Mouse (Mus musculus) heart, embryonic 16.5 days (tissue): ENCODE measurements around the gene Hacd2. TPM values are rescaled to one million over a fixed set of nuclear protein-coding genes. Genes with fewer than 3 reads are reported as not detected.

Experiments used
- ATAC-seq: fragments of 200-750 bp; cut with Nextera tagmentation; replicated peaks from 2 replicates; pipeline ENCODE4 v1.8.0; 2017; ENCODE audit warnings: moderate number of reproducible peaks; ENCODE audit not compliant: insufficient read depth, low FRiP score; ENCODE audit errors: extremely low read depth
- H3K27ac ChIP-seq: fragments of 300-500 bp; sonication (generic); 2 replicates; pipeline ENCODE4 v1.5.1; 2014; ENCODE audit warnings: mild to moderate bottlenecking, low read length, control low read depth, moderate library complexity
- H3K27me3 ChIP-seq: fragments of 300-500 bp; sonication (generic); 2 replicates; pipeline ENCODE4 v1.6.1; 2014; ENCODE audit warnings: low read length, mixed read lengths; ENCODE audit not compliant: control insufficient read depth, insufficient read depth
- H3K36me3 ChIP-seq: fragments of 300-500 bp; sonication (generic); 2 replicates; pipeline ENCODE4 v1.6.1; 2014; ENCODE audit not compliant: control insufficient read depth, insufficient read depth
- H3K4me1 ChIP-seq: fragments of 300-500 bp; sonication (generic); 2 replicates; pipeline ENCODE4 v1.6.1; 2014; ENCODE audit warnings: low read length, mixed read lengths; ENCODE audit not compliant: control insufficient read depth, insufficient read depth
- H3K4me2 ChIP-seq: fragments of 300-500 bp; sonication (generic); 2 replicates; pipeline ENCODE4 v1.6.1; 2014; ENCODE audit warnings: low read depth, mild to moderate bottlenecking, control low read depth, low read length
- H3K4me3 ChIP-seq: fragments of 300-500 bp; sonication (generic); 2 replicates; pipeline ENCODE4 v1.5.1; 2014; ENCODE audit warnings: mild to moderate bottlenecking, control low read depth, low read length
- H3K9ac ChIP-seq: fragments of 300-500 bp; sonication (generic); 2 replicates; pipeline ENCODE4 v1.6.1; 2014; ENCODE audit warnings: low read length, control low read depth
- H3K9me3 ChIP-seq: fragments of 300-500 bp; sonication (generic); replicated peaks from 2 replicates; pipeline ENCODE4 v1.6.1; 2016; ENCODE audit warnings: low read length; ENCODE audit not compliant: control insufficient read depth
- WGBS: fragments of 180-500 bp; shearing (Covaris S2); extraction: QIAGEN DNeasy Blood & Tissue Kit; methylation state at CpG from one replicate; pipeline ENCODE4 v1.1.7; 2014; 5-methylcytosine and 5-hydroxymethylcytosine counted together
- polyA plus RNA-seq: library from polyadenylated mRNA; unstranded; fragments of >200 nt; fragmentation: Nextera tagmentation; extraction: Ambion mirVana; gene quantifications from 2 replicates; pipeline ENCODE4 v1.2.1, GENCODE M21; 2015

Hacd2 gene
- 61.5 and 61.9 TPM in 2 replicates for polyA plus RNA-seq

GRCm38 (mm10) chr16:35022242-35023137 lies at the start of gene Hacd2:
Hacd2 (plus strand) TSS chr16:35022428.
- ATAC-seq = peak; percentile 99
- WGBS = 2% methylated on average over 89 of the region's 97 CpGs
- Histone ChIP-seq H3K36me3 (peaks cover 3% of the 10 kb centered on the region; the same call in 1 of the 2 replicates), H3K4me1 (peaks cover 7% of the 10 kb centered on the region; the same call in 1 of the 2 replicates), H3K9me3 (no peaks in the 10 kb centered on the region), H3K27ac (peak within 1 kb of the TSS; percentile 79), H3K27me3 (peaks cover 3% of the 10 kb centered on the region), H3K4me2 (peak within 1 kb of the TSS; percentile 88), H3K4me3 (peak within 1 kb of the TSS; percentile 84), H3K9ac (peak within 1 kb of the TSS; percentile 88)

DNA sequence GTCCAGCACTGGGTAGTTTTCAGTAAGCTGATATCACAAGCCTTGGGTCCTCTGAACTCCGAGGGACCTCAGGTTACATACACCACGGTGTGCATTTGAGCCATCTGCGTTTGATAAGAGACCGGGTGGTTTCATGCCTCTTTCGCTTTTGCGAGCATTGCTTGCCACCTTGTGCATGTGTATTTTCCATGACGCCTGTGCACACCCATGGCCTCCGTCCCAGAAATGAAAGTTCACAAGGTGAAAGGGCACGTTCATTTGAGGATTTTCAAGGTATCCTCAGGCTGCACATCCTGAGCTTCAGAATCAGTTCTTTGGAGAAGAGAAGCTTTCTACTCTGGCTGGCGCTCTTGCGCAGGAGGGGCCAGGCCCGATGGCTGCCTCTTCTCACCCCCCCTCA lies 49.8 kb upstream of the Hacd2 start:
- Histone ChIP-seq H3K36me3 (no peaks in the 10 kb centered on the region), H3K27me3 (no peaks in the 10 kb centered on the region)

DNA sequence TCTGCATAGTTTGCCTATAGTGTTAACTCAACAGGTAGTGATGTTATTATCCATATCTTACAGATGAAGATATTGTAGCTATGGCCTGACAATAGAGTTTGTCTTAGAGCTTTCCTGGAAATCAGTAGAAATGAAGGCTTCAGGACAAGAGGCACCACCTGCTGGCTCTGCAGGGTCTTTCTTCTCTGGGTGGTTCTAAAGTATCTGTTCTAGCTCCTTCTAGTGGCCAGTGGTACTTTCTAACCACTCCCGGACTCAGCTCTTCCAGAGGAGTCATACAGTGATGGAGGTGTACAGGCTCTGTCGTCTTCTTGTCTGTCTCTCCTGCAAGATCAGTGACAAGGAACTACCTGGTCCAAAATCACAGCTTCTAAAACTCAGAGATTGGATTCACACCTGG lies 46.7 kb upstream of the Hacd2 start:
- Histone ChIP-seq H3K4me2 (no peak overlapping the region), H3K9ac (no peak overlapping the region), H3K27me3 (no peaks in the 10 kb centered on the region), H3K27ac (no peak overlapping the region), H3K36me3 (no peaks in the 10 kb centered on the region), H3K4me3 (no peak overlapping the region), H3K4me1 (peaks cover 2% of the 10 kb centered on the region), H3K9me3 (no peaks in the 10 kb centered on the region)
- WGBS = 35% methylated on average over 2 of the region's 2 CpGs
- no peak for ATAC-seq

More for the DNA sequence above, 49.8 kb upstream of the Hacd2 start:
- H3K4me2 ChIP-seq = no peak overlapping the region
- H3K27ac ChIP-seq = no peak overlapping the region
- no peak overlapping the region for H3K4me3 ChIP-seq
- no peak overlapping the region for H3K9ac ChIP-seq
- no peaks in the 10 kb centered on the region for H3K9me3 ChIP-seq
- no peak for ATAC-seq
- H3K4me1 ChIP-seq = no peaks in the 10 kb centered on the region; the same call in 1 of the 2 replicates
- WGBS = 74% methylated on average over 12 of the region's 12 CpGs

DNA sequence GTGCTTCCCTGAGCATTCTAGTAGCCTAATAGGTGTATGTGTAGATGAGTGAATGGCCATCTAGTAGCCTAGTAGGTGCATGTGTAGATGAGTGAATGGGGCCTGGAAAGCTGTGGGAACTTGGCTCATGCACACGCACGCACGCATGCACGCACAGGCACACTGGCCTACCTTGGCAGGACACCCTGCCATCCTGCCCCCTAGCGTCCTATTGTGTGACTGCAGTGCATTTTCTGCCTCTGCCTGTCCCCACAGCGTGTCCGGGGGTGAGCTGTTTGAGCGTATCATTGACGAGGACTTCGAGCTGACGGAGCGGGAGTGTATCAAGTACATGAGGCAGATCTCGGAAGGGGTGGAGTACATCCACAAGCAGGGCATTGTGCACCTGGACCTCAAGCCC lies 45.6 kb upstream of the Hacd2 start:
- H3K4me2 ChIP-seq = no peak overlapping the region
- 81% methylated on average over 13 of the region's 13 CpGs for WGBS
- no peaks in the 10 kb centered on the region for H3K9me3 ChIP-seq
- no peak for ATAC-seq
- peaks cover 6% of the 10 kb centered on the region for H3K4me1 ChIP-seq
- no peak overlapping the region for H3K4me3 ChIP-seq
- no peaks in the 10 kb centered on the region for H3K36me3 ChIP-seq
- H3K9ac ChIP-seq = no peak overlapping the region
- no peak overlapping the region for H3K27ac ChIP-seq
- no peaks in the 10 kb centered on the region for H3K27me3 ChIP-seq

GRCm38 (mm10) chr16:34978018-34978417 lies 44.2 kb upstream of the Hacd2 start:
- Histone ChIP-seq H3K27ac (no peak overlapping the region), H3K9ac (no peak overlapping the region), H3K9me3 (no peaks in the 10 kb centered on the region), H3K4me3 (no peak overlapping the region), H3K36me3 (no peaks in the 10 kb centered on the region), H3K27me3 (no peaks in the 10 kb centered on the region), H3K4me1 (peaks cover 11% of the 10 kb centered on the region), H3K4me2 (no peak overlapping the region)
- WGBS = 86% methylated on average over 7 of the region's 7 CpGs
- ATAC-seq = no peak

- no peak overlapping the region for H3K4me2 ChIP-seq
- peaks cover 21% of the 10 kb centered on the region for H3K4me1 ChIP-seq
- H3K36me3 ChIP-seq = no peaks in the 10 kb centered on the region
- H3K9ac ChIP-seq = no peak overlapping the region
- WGBS = 77% methylated on average over 7 of the region's 7 CpGs
- no peaks in the 10 kb centered on the region for H3K9me3 ChIP-seq
- no peak for ATAC-seq
- H3K4me3 ChIP-seq = no peak overlapping the region
- H3K27me3 ChIP-seq = no peaks in the 10 kb centered on the region
- no peak overlapping the region for H3K27ac ChIP-seq
These were observed 41.2 kb upstream of the Hacd2 start for GRCm38 (mm10) chr16:34981009-34981408.

- H3K9ac ChIP-seq = no peak overlapping the region
- H3K4me1 ChIP-seq = peaks cover 21% of the 10 kb centered on the region
- 36% methylated on average over 11 of the region's 11 CpGs for WGBS
- no peaks in the 10 kb centered on the region for H3K9me3 ChIP-seq
- no peaks in the 10 kb centered on the region for H3K36me3 ChIP-seq
- no peak overlapping the region; the same call in 1 of the 2 replicates for H3K4me2 ChIP-seq
- H3K4me3 ChIP-seq = no peak overlapping the region
- no peaks in the 10 kb centered on the region for H3K27me3 ChIP-seq
- H3K27ac ChIP-seq = peak overlapping the region; percentile 11
- ATAC-seq = peak; percentile 74
These were observed 37.8 kb upstream of the Hacd2 start for GRCm38 (mm10) chr16:34984203-34985030.

DNA sequence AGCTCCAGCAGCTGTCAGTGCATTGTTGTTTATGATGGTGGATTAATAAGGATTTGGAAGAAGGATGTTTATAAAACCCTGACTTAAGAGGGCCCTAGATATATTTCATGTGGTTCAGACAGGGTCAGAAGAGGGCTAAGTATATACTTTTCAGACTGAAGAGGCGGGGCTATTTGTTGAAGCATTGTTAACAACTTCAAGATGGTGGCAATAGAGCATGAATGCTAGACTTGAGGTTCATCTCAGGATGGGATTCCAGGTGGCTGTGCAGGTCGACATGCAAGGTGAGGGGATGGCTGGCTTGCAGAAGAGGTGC lies 37.2 kb upstream of the Hacd2 start:
- Histone ChIP-seq H3K4me2 (no peak overlapping the region), H3K4me1 (peaks cover 21% of the 10 kb centered on the region), H3K36me3 (no peaks in the 10 kb centered on the region), H3K27me3 (no peaks in the 10 kb centered on the region), H3K27ac (peak overlapping the region; percentile 11), H3K9me3 (no peaks in the 10 kb centered on the region), H3K4me3 (no peak overlapping the region), H3K9ac (no peak overlapping the region)
- ATAC-seq = no peak
- WGBS = 79% methylated on average over 2 of the region's 2 CpGs
